Mouse (Mus musculus): ENCODE measurements around the gene Bcl2l1.

DNA sequence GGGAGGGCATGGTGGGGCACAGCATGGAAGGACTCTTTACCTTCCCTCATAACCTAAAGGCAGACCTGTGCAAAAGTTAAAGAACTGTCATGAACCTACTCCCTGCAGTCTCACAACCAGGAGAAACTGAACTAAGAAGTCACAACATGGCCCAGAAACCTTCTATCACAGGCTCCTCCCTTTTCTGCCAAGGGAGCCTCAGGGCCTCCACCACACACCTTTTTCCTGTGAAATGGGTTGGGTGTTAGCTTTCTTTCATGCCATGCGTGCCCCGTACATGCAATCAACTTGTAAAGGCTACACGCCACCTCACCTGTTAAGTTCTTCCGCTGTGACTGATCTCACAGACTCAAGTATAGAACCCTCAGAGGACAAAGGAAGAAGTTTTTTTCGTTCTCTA lies 28.4 kb downstream of the Bcl2l1 start:
- TF ChIP-seq POLR2A (IDR thresholded peaks at IDR 0.05; ENCODE audit: borderline replicate concordance, control insufficient read depth, low read depth, low read length): no peak
- no peak for TF ChIP-seq CTCF (IDR thresholded peaks at IDR 0.05; ENCODE audit: control insufficient read depth, insufficient read depth, low read length)

Measured in bone marrow, adult 2 months (tissue).